In genomic region chr2:146837653-146838052, GRCm38 (mm10) we compare ENCODE assay signal across 17 mouse cellular contexts. TPM values are rescaled to one million over a fixed set of nuclear protein-coding genes. Genes with fewer than 3 reads are reported as not detected.
DNase-seq lines count a peak whose midpoint lies in the region; ATAC-seq and TF ChIP-seq lines count a peak whose summit lies in the region.
"Had no signal": no experiment of that assay in that cellular context is flagged by ENCODE, and none has a peak within 500 bp of the region (broad histone marks: within the 10 kb centered on the region; RNA-seq: fewer than 3 reads in every experiment).

No protein-coding gene starts in this region.

- no peak for TF ChIP-seq CTCF in forebrain, postnatal 0 days (IDR thresholded peaks at IDR 0.05; ENCODE audit: low read depth)
- TF ChIP-seq CTCF in left cerebral cortex, adult 2 months (IDR thresholded peaks at IDR 0.05): no peak

- H3K4me3 ChIP-seq in forebrain, embryonic 12.5 days (replicated peaks): no peak overlapping the region
- no peak overlapping the region for H3K4me3 ChIP-seq in forebrain, postnatal 0 days (ENCODE audit: low read depth, low read length)
- no peak overlapping the region for H3K4me3 ChIP-seq in neural tube, embryonic 12.5 days
- peak overlapping the region; percentile 39 for H3K4me3 ChIP-seq in midbrain, embryonic 13.5 days (replicated peaks)
- no peak overlapping the region for H3K4me3 ChIP-seq in liver, embryonic 12.5 days
- no peak overlapping the region for H3K4me3 ChIP-seq in left cerebral cortex, adult 2 months

- DNase-seq in forebrain, postnatal 0 days: no peak
- no peak for DNase-seq in neural tube, embryonic 10.5 days (ENCODE audit: extremely low spot score, low spot score)
- DNase-seq in lung, postnatal 10 days: no peak
- DNase-seq in left cerebral cortex, adult 2 months (ENCODE audit: extremely low spot score in 1 of 2, low spot score in 2 of 2): no peak
- DNase-seq: adrenal gland, postnatal 36 days; cerebellum, adult 9-10 months; kidney, adult 11 months; right cerebral cortex, adult 18-20 months; thymus, postnatal 4 days had no signal

- no peak overlapping the region for H3K9ac ChIP-seq in forebrain, embryonic 12.5 days
- no peak overlapping the region for H3K9ac ChIP-seq in forebrain, postnatal 0 days
- no peak overlapping the region for H3K9ac ChIP-seq in neural tube, embryonic 12.5 days
- peak overlapping the region; percentile 39 for H3K9ac ChIP-seq in midbrain, embryonic 13.5 days (replicated peaks)
- H3K9ac ChIP-seq in liver, embryonic 12.5 days: no peak overlapping the region
- H3K9ac ChIP-seq: lung, embryonic 14.5 days had no signal

- no peaks in the 10 kb centered on the region for H3K9me3 ChIP-seq in forebrain, embryonic 12.5 days
- no peaks in the 10 kb centered on the region for H3K9me3 ChIP-seq in forebrain, postnatal 0 days (ENCODE audit: low read length)
- no peaks in the 10 kb centered on the region for H3K9me3 ChIP-seq in neural tube, embryonic 12.5 days
- H3K9me3 ChIP-seq in midbrain, embryonic 13.5 days: no peaks in the 10 kb centered on the region
- H3K9me3 ChIP-seq in liver, embryonic 12.5 days (replicated peaks): no peaks in the 10 kb centered on the region

- H3K27me3 ChIP-seq in forebrain, embryonic 12.5 days: peaks cover 83% of the 10 kb centered on the region
- H3K27me3 ChIP-seq in forebrain, postnatal 0 days (ENCODE audit: insufficient read depth, low read length): peaks cover 73% of the 10 kb centered on the region
- peaks cover 83% of the 10 kb centered on the region for H3K27me3 ChIP-seq in neural tube, embryonic 12.5 days (replicated peaks)
- H3K27me3 ChIP-seq in midbrain, embryonic 13.5 days: peaks cover 84% of the 10 kb centered on the region
- peaks cover 94% of the 10 kb centered on the region for H3K27me3 ChIP-seq in liver, embryonic 12.5 days (replicated peaks)

- no peak for ATAC-seq in forebrain, embryonic 12.5 days (ENCODE audit: low FRiP score)
- ATAC-seq in forebrain, postnatal 0 days: no peak
- no peak for ATAC-seq in neural tube, embryonic 12.5 days (ENCODE audit: low FRiP score, low read depth)
- ATAC-seq in midbrain, embryonic 13.5 days: no peak
- no peak for ATAC-seq in liver, embryonic 12.5 days
- ATAC-seq: CD4-positive, CD25-positive, alpha-beta regulatory T cell, adult 4 months had no signal

- peak overlapping the region; percentile 54 for H3K4me2 ChIP-seq in forebrain, embryonic 12.5 days
- no peak overlapping the region for H3K4me2 ChIP-seq in forebrain, postnatal 0 days (ENCODE audit: low read depth)
- peak overlapping the region; percentile 59 for H3K4me2 ChIP-seq in neural tube, embryonic 12.5 days (replicated peaks)
- H3K4me2 ChIP-seq in midbrain, embryonic 13.5 days (replicated peaks): peak overlapping the region; percentile 54
- H3K4me2 ChIP-seq in liver, embryonic 12.5 days: no peak overlapping the region
- H3K4me2 ChIP-seq: heart, embryonic 11.5 days; lung, embryonic 14.5 days had no signal

- peaks cover 47% of the 10 kb centered on the region for H3K4me1 ChIP-seq in forebrain, embryonic 12.5 days
- no peaks in the 10 kb centered on the region for H3K4me1 ChIP-seq in forebrain, postnatal 0 days (ENCODE audit: insufficient read depth)
- H3K4me1 ChIP-seq in neural tube, embryonic 12.5 days: peaks cover 42% of the 10 kb centered on the region
- H3K4me1 ChIP-seq in midbrain, embryonic 13.5 days (replicated peaks): peaks cover 65% of the 10 kb centered on the region
- H3K4me1 ChIP-seq in liver, embryonic 12.5 days: 0 out of 2 replicates have a peak, but pooled peaks cover 4% of the 10 kb centered on the region

- H3K27ac ChIP-seq in forebrain, embryonic 12.5 days: 0 out of 2 replicates have a peak overlapping the region, but pooled peaks have one; percentile 19
- no peak overlapping the region for H3K27ac ChIP-seq in forebrain, postnatal 0 days (ENCODE audit: low read depth, low read length)
- H3K27ac ChIP-seq in neural tube, embryonic 12.5 days: no peak overlapping the region
- peak overlapping the region; percentile 91 for H3K27ac ChIP-seq in midbrain, embryonic 13.5 days
- no peak overlapping the region for H3K27ac ChIP-seq in liver, embryonic 12.5 days
- H3K27ac ChIP-seq in left cerebral cortex, adult 2 months: no peak overlapping the region
- H3K27ac ChIP-seq: kidney, postnatal 0 days had no signal

- intact Hi-C loops in left cerebral cortex, adult 2 months (cut with DNase I): loop anchor here (2.0 to 5.0 kb wide), 4 partner anchors 17 to 1200 kb away; partner anchors contain the start of genes Kiz and Nkx2-4

- no peaks in the 10 kb centered on the region for H3K36me3 ChIP-seq in forebrain, embryonic 12.5 days (replicated peaks)
- no peaks in the 10 kb centered on the region for H3K36me3 ChIP-seq in forebrain, postnatal 0 days (ENCODE audit: insufficient read depth)
- H3K36me3 ChIP-seq in neural tube, embryonic 12.5 days: no peaks in the 10 kb centered on the region
- H3K36me3 ChIP-seq in midbrain, embryonic 13.5 days: no peaks in the 10 kb centered on the region
- no peaks in the 10 kb centered on the region for H3K36me3 ChIP-seq in liver, embryonic 12.5 days

- 0% methylated on average over 1 of the region's 1 CpGs for WGBS in forebrain, embryonic 12.5 days
- 9% methylated on average over 1 of the region's 1 CpGs for WGBS in forebrain, postnatal 0 days
- 4% methylated on average over 1 of the region's 1 CpGs for WGBS in neural tube, embryonic 12.5 days
- 0% methylated on average over 1 of the region's 1 CpGs for WGBS in midbrain, embryonic 13.5 days
- WGBS in liver, embryonic 12.5 days (ENCODE audit: insufficient replicate concordance): 16% methylated on average over 1 of the region's 1 CpGs

RNA-seq across cellular contexts. Expression of gene Kiz, which starts 18.0 kb away (rescaled TPM):
- 29.2 and 31.5 TPM in 2 replicates for polyA plus RNA-seq in forebrain, embryonic 12.5 days (2016; fragmentation: Nextera tagmentation; extraction: Ambion mirVana)
- 14.5 and 18.2 TPM in 2 replicates for total RNA-seq in forebrain, postnatal 0 days (2014; rRNA removed)
- polyA plus RNA-seq in forebrain, postnatal 0 days (2015; fragmentation: Nextera tagmentation; extraction: Ambion mirVana): 17.0 and 18.1 TPM in 2 replicates
- polyA plus RNA-seq in neural tube, embryonic 12.5 days (2016; fragmentation: Nextera tagmentation; extraction: Ambion mirVana): 31.4 and 34.1 TPM in 2 replicates
- 33.5 and 34.9 TPM in 2 replicates for polyA plus RNA-seq in midbrain, embryonic 13.5 days (2015; fragmentation: Nextera tagmentation; extraction: Ambion mirVana)
- polyA plus RNA-seq in liver, embryonic 12.5 days (2016; fragmentation: Nextera tagmentation; extraction: Ambion mirVana): 14.4 and 16.9 TPM in 2 replicates
- 10 to 100 TPM; 21.6 to 24.8 TPM for total RNA-seq in left cerebral cortex, adult 2 months (2021)

Comparison
In these comparisons a context has a peak if more than half of its experiments do, and no peak if none do; other contexts are left out.
1. H3K27ac ChIP-seq: peak in forebrain, embryonic 12.5 days (single experiment) and midbrain, embryonic 13.5 days (single experiment); none in forebrain, postnatal 0 days (single experiment), neural tube, embryonic 12.5 days (single experiment), liver, embryonic 12.5 days (single experiment) and left cerebral cortex, adult 2 months (single experiment).
2. H3K4me2 ChIP-seq: peak in forebrain, embryonic 12.5 days (single experiment), neural tube, embryonic 12.5 days (single experiment) and midbrain, embryonic 13.5 days (single experiment); none in forebrain, postnatal 0 days (single experiment) and liver, embryonic 12.5 days (single experiment).